Mouse (Mus musculus) heart, postnatal 0 days (tissue): ENCODE data around the gene Pstpip1. TPM values are rescaled to one million over a fixed set of nuclear protein-coding genes. Genes with fewer than 3 reads are reported as not detected.

Source experiments
- ATAC-seq: fragments of 200-750 bp; cut with Nextera tagmentation; 2 replicates; pipeline ENCODE4 v1.8.0; 2017; ENCODE audit warnings: low read depth, moderate number of reproducible peaks, moderate library complexity; ENCODE audit not compliant: insufficient read depth
- DNase-seq: peaks from one replicate; pipeline ENCODE4 v3.0.0-alpha.2; 2016; ENCODE audit warnings: low spot score
- H3K27ac ChIP-seq: fragments of 300-500 bp; sonication (generic); 2 replicates; pipeline ENCODE4 v1.5.1; 2014; ENCODE audit warnings: low read depth, mild to moderate bottlenecking
- H3K27me3 ChIP-seq: fragments of 300-500 bp; sonication (generic); 2 replicates; pipeline ENCODE4 v1.6.1; 2014; ENCODE audit warnings: low read length, mixed read lengths; ENCODE audit not compliant: control insufficient read depth, insufficient read depth
- H3K36me3 ChIP-seq: fragments of 300-500 bp; sonication (generic); replicated peaks from 2 replicates; pipeline ENCODE4 v1.6.1; 2014; ENCODE audit warnings: low read length, mixed read lengths; ENCODE audit not compliant: control insufficient read depth, insufficient read depth
- H3K4me1 ChIP-seq: fragments of 300-500 bp; sonication (generic); 2 replicates; pipeline ENCODE4 v1.6.1; 2014; ENCODE audit warnings: antibody characterized with exemption; ENCODE audit not compliant: control insufficient read depth, insufficient read depth
- H3K4me2 ChIP-seq: fragments of 300-500 bp; sonication (generic); 2 replicates; pipeline ENCODE4 v1.6.1; 2014; ENCODE audit warnings: low read depth, mild to moderate bottlenecking, low read length, moderate library complexity
- H3K4me3 ChIP-seq: fragments of 300-500 bp; sonication (generic); 2 replicates; pipeline ENCODE4 v1.5.1; 2014; ENCODE audit warnings: low read depth, low read length
- H3K9ac ChIP-seq: fragments of 300-500 bp; sonication (generic); replicated peaks from 2 replicates; pipeline ENCODE4 v1.6.1; 2014; ENCODE audit warnings: low read depth, low read length, mixed read lengths
- H3K9me3 ChIP-seq: fragments of 300-500 bp; sonication (generic); replicated peaks from 2 replicates; pipeline ENCODE4 v1.6.1; 2016; ENCODE audit warnings: low read length; ENCODE audit not compliant: control insufficient read depth
- CTCF ChIP-seq: IDR thresholded peaks from 2 replicates; pipeline ENCODE4 v1.5.1; 2016; ENCODE audit warnings: antibody characterized with exemption, control low read depth, low read depth
- EP300 ChIP-seq: IDR thresholded peaks from 2 replicates; pipeline ENCODE4 v1.6.1; 2016; ENCODE audit warnings: antibody characterized with exemption, low read depth
- WGBS: fragments of 180-500 bp; shearing (Covaris S2); extraction: QIAGEN DNeasy Blood & Tissue Kit; methylation state at CpG from one replicate; pipeline ENCODE4 v1.1.7; 2014; 5-methylcytosine and 5-hydroxymethylcytosine counted together
- polyA plus RNA-seq: library from polyadenylated mRNA; unstranded; fragments of >200 nt; fragmentation: Nextera tagmentation; extraction: Ambion mirVana; gene quantifications from 2 replicates; pipeline ENCODE4 v1.2.1, GENCODE M21; 2015
- total RNA-seq: library from RNA; depleted of rRNA; stranded (reverse); fragments of >200 nt; gene quantifications from 2 replicates; pipeline ENCODE4 v1.2.3, GENCODE M21; 2014; ENCODE audit warnings: low replicate concordance

The Pstpip1 gene
- total and polyA plus RNA-seq, 2 experiments from 2014 or later, result 1.4 to 2.9 TPM

DNA sequence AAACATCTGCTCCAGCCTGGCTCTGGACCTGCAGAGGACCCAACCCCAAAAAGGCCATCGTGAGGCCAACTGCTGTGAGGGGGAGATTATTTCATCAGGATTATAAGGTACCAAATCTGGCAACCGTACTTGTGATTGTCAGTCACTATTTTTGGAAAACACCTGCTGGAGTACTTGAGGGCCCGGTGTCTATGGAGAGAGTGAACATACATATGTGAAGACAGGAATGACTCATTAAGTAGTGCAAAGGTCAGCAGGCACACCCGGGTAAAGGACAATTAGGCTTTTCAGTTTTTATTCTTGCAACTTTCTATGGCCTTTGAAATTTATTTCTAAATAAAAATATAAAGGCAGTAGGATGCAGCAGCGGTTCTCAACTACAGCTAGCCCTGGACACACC lies 44.2 kb downstream of the Pstpip1 start:
- Histone ChIP-seq H3K27ac (peak overlapping the region; percentile 84), H3K4me2 (no peak overlapping the region), H3K27me3 (no peaks in the 10 kb centered on the region), H3K9ac (no peak overlapping the region; the same call in 1 of the 2 replicates), H3K9me3 (no peaks in the 10 kb centered on the region), H3K4me3 (no peak overlapping the region), H3K4me1 (peaks cover 41% of the 10 kb centered on the region), H3K36me3 (peaks cover 74% of the 10 kb centered on the region)
- 42% methylated on average over 5 of the region's 5 CpGs for WGBS
- DNase-seq (peak; percentile 34), ATAC-seq (no peak)
- TF ChIP-seq EP300, result no peak
- TF ChIP-seq CTCF, result no peak

DNA sequence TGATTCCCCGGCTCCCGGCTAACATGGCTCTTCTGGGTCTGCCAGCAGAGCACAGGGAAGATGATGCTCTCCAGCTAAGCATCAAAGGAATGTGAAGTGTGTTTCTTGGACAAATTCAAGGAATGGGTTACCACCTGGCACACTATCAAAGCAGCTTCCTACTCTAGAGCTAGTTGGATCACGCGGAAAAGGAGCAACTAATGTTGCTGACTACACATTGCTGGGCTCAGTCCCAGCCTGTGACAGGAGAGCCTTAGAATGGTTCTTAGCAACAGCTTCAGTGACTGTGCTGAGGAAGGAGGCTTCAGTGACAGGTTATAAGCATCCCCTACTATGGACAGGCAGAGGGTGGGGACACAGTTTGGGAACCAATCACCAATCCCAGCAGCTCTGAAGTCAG lies 44.9 kb downstream of the Pstpip1 start:
- no peak for TF ChIP-seq EP300
- TF ChIP-seq CTCF, result no peak
- WGBS, result 27% methylated on average over 4 of the region's 4 CpGs
- Histone ChIP-seq H3K27ac (peak overlapping the region; percentile 84), H3K36me3 (peaks cover 68% of the 10 kb centered on the region), H3K27me3 (no peaks in the 10 kb centered on the region), H3K4me2 (no peak overlapping the region), H3K9me3 (no peaks in the 10 kb centered on the region), H3K4me1 (peaks cover 41% of the 10 kb centered on the region), H3K4me3 (no peak overlapping the region), H3K9ac (peak overlapping the region; percentile 40)
- ATAC-seq (no peak), DNase-seq (no peak)

DNA sequence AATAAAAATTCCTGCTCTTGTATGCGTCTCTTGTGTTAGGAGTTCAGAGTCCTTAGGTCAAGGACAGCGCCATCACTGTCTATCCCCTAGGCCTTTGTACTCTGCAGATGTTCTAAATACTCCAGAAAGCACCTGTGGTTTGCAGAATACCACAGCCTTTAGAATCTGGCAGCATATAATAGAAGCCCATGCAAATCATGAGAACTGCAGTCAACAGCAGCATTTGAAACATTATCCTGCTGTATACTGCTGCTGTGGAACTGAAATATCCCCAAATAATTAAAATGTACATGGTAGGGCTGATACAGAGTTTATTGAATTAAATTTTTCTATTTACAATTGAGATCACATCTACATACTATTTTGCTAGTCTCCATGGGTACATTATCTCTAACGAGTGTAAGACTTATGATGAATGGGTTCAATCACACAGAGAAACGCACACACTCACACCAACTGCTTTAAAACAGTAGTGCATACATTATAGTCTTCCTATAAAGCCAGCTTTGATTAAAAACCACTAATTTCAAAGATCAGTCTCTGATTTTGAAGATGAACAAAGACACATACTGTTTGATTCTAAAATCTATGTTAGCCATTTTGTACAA lies 45.9 kb downstream of the Pstpip1 start:
- Histone ChIP-seq H3K27ac (no peak overlapping the region), H3K36me3 (peaks cover 60% of the 10 kb centered on the region), H3K9ac (no peak overlapping the region), H3K9me3 (no peaks in the 10 kb centered on the region), H3K4me3 (no peak overlapping the region), H3K4me1 (peaks cover 34% of the 10 kb centered on the region), H3K27me3 (no peaks in the 10 kb centered on the region), H3K4me2 (no peak overlapping the region)
- 81% methylated on average over 4 of the region's 4 CpGs for WGBS
- no peak for TF ChIP-seq CTCF
- no peak for TF ChIP-seq EP300
- ATAC-seq (no peak), DNase-seq (no peak)

DNA sequence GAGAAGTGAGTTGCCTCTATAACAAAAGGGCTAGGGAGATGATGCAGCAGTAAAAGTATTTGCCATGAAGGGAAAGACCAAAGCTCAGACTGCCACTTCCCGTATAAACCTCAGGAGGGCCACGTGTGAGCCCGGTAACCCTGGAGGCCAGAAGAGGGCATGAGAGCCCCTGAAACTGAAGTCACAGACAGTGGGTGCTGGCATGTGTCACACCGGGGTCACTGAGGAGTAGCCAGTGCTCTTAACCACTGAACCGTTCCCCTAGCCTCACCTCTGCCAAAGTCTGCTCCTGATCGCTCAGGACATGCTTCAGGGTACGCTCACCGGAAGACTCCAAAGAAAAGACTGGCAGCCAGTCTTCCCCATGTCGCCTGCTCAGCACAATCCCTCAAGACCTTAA lies 52.0 kb downstream of the Pstpip1 start:
- DNase-seq, result peak; percentile 37
- H3K9me3 ChIP-seq, result no peaks in the 10 kb centered on the region
- ATAC-seq, result peak; percentile 74; the same call in 1 of the 2 replicates
- H3K27me3 ChIP-seq, result no peaks in the 10 kb centered on the region
- H3K4me1 ChIP-seq, result no peaks in the 10 kb centered on the region
- WGBS, result 62% methylated on average over 9 of the region's 9 CpGs
- TF ChIP-seq CTCF (peak; percentile 38), EP300 (no peak)
- no peak overlapping the region for H3K4me2 ChIP-seq
- H3K4me3 ChIP-seq, result no peak overlapping the region
- H3K9ac ChIP-seq, result no peak overlapping the region
- peaks cover 54% of the 10 kb centered on the region for H3K36me3 ChIP-seq
- H3K27ac ChIP-seq, result peak overlapping the region; percentile 53; the same call in 1 of the 2 replicates

DNA sequence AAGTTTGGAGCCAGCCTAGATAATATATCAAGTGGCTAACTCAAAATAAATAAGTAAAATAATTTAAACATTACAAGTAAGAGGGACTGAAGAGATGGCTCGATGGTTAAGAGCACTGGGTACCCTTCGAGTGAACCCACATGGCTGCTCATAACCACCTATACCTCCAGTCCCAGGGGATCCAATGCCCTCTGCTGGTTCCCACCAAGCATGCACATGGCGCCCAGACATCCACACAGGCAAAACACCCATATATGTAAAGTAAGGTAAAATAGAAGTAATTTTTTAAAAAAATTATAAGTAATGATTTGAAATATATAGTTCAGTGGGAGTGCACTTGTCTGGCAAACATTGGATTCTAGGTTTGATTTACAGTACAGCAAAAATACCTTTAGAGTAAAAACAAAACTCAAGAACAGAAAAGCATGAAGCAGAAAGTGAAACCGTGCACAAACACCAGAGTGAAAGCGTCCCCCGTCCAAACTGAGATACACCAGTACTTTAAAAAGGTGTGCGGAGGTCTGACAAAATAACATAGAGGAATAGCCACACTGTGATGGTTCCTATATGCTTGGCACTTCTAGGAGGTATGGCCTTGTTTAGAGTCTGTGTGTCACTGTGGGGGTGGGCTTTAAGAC lies 54.7 kb downstream of the Pstpip1 start:
- 0 out of 2 replicates have a peak, but pooled peaks cover 8% of the 10 kb centered on the region for H3K4me1 ChIP-seq
- WGBS, result 89% methylated on average over 7 of the region's 7 CpGs
- no peak overlapping the region for H3K4me3 ChIP-seq
- no peak for DNase-seq
- no peaks in the 10 kb centered on the region for H3K27me3 ChIP-seq
- TF ChIP-seq EP300 (no peak), CTCF (peak; percentile 21; the same call in 1 of the 2 replicates)
- H3K9ac ChIP-seq, result no peak overlapping the region
- peaks cover 48% of the 10 kb centered on the region for H3K36me3 ChIP-seq
- H3K9me3 ChIP-seq, result no peaks in the 10 kb centered on the region
- no peak overlapping the region for H3K27ac ChIP-seq
- ATAC-seq, result no peak
- H3K4me2 ChIP-seq, result no peak overlapping the region
